Mouse (Mus musculus) large intestine, adult 2 months (tissue): ENCODE data around the gene Bcan. TPM values are rescaled to one million over a fixed set of nuclear protein-coding genes. Genes with fewer than 3 reads are reported as not detected.

ENCODE experiments used
- DNase-seq: peaks from one replicate; pipeline ENCODE4 v3.0.0-alpha.2; 2012; ENCODE audit warnings: low read depth, low spot score
- WGBS: fragments of 180-500 bp; shearing (Covaris S2); methylation state at CpG from one replicate; pipeline ENCODE4 v1.1.7; 2018; 5-methylcytosine and 5-hydroxymethylcytosine counted together
- polyA plus RNA-seq: library from polyadenylated mRNA; depleted of rRNA; stranded (reverse); fragments of >200 nt; gene quantifications from 2 replicates; pipeline ENCODE4 v1.2.3, GENCODE M21; 2012

Bcan gene
- polyA plus RNA-seq, 1 experiment = 0.20 TPM

DNA sequence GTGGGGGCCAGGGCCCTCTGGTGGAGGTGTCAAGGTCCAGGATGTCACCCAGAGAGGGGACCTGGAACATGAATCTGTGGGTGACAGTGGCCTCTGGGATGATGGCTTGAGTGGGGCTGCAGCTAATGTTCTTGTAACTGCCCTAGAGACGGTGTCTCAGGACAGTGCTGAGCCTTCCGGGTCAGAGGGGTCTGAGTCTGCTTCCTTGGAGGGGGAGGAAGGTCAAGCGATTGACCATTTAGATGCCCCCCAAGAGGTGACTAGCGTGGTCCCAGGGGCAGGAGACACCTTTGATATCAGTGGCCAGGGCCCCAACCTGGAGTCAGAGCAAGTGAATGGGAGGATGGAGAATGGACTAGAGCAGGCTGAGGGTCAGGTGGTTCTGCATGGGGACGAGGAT lies 20.5 kb downstream of the Bcan start:
- no peak for DNase-seq
- WGBS = 91% methylated on average over 5 of the region's 5 CpGs

DNA sequence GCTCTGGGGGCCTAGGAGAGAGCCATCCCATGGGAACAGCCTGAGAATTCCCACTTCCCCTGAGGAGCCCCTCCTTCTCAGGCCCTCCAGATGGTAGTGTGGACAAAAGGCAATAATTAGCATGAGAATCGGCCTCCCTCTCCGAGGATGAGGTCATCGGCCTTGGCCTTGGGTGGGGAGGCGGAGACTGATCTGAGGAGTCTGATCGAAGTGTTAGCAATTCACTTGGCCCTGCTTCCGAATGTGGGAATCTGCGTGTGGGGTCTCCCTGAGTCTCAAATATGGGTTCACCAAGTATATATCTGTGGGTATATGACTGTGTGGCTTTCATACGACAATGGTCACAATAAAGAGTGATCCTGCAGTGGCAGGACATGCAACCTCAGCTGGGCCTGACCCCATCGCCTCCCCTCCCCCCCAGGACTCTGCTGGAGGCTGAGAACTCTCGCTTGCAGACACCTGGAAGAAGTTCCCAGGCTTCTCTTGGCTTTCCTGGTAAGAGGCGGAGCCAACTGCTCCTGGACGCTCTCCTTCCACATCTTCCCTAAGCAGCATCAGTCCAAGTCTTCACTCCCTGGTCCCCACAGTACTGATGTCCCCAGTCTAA lies 25.5 kb downstream of the Bcan start:
- WGBS = 40% methylated on average over 12 of the region's 12 CpGs

DNA sequence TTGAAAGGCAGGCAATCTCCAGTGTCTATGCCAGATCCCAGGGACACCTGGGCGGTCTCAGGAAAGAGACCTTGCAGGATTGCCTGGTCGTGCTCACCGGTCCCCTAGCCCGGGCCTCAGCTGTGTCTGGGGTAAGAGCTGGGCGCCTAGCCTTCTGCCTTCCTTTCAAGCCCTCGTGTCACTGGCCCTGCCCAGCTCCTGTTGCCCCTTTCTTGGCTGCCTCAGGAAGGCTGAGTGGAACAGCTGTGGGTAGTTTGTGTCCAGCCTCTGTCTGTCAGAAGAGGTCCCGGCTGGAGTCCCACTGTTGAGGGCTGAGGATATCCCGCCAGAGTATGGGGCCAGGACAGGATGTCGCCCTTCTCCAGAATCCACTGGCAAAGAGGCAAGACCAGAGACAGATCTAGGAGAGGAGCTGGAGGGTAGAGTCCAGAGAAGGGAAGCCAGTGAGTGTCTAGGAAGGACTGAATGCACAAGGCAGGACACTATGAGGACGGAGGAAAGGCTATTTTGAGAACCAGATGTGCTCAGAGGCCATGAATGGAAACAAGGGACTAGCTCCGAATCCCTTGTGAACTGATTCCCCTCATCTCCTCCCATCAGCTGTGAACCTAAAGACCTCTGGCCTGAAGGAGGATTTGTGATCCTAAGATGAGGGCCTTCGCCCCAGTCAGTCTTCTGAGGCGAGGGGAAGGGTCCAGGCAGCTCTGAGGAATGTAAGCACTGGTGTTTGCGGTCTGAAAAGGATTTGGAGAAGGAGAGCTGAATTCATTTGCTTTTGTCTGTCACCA lies 26.2 kb downstream of the Bcan start:
- WGBS = 70% methylated on average over 14 of the region's 14 CpGs
- no peak for DNase-seq

More for the DNA sequence above, 25.5 kb downstream of the Bcan start:
- DNase-seq = no peak

DNA sequence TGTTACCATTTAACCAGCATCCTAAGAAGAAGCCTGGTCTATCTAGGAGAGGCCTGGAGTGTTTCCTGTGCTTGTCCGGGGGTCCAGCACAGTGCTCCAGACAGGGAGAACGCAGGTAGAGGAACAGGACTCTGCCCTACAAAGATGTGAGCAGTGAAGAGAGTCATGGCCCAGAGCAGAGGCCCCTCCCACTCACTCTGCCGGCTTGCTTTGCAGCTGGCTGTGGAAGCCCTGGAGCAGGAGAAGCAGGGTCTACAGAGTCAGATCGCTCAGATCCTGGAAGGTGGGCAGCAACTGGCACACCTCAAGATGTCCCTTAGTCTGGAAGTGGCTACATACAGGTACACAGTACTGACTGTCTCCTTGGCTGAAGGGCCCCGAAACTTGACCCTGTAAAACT lies 27.3 kb downstream of the Bcan start:
- 42% methylated on average over 5 of the region's 5 CpGs for WGBS
- no peak for DNase-seq

DNA sequence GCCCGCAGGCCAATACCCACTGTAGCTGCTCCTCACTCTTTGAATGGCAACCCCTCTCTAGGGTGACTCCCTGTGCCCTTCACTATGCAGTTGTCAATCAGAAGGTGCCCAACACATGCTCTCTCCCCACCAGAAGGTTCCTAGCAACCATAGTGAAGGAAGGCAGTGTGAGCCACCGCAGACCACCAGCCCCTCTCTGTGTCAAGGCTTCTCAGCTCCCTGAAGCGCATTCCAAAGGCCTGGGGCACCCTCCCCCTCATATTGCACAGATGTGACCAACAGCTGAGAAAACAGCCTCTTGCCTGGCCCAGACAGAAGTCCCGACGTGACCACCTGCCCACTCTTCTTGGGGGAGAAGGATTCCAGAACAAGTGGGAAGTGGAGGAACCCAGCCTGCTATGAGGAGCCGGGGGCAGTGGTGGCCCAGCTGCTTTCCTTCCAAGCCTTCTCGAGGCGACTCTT lies 27.8 kb downstream of the Bcan start:
- DNase-seq = no peak
- WGBS = 52% methylated on average over 8 of the region's 8 CpGs

DNA sequence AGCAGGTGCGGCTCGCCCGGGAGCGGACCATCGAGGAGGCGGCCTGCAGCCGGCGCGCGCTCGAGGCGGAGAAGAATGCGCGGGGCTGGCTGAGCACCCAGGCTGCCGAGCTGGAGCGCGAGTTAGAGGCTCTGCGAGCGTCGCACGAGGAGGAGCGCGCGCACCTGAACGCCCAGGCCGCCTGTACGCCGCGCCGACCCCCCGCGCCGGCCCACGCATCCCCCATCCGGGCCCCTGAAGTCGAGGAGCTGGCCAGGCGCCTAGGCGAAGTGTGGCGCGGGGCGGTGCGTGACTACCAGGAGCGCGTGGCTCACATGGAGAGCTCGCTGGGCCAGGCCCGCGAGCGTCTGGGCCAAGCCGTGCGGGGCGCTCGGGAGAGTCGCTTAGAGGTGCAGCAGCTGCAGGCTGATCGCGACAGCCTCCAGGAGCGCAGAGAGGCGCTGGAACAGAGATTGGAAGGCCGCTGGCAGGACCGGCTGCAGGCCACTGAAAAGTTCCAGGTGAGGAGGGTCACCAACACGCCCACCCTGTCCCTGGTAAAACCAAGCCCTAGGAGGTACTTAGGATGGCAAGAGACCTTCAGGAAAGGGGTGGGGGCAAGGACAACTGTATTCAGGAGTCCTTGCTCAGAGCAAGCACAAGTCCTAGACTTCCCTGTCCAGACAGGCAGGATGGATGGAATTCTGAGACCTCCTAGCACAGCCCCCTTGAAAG lies 28.4 kb downstream of the Bcan start:
- DNase-seq = no peak
- WGBS = 2% methylated on average over 60 of the region's 60 CpGs

DNA sequence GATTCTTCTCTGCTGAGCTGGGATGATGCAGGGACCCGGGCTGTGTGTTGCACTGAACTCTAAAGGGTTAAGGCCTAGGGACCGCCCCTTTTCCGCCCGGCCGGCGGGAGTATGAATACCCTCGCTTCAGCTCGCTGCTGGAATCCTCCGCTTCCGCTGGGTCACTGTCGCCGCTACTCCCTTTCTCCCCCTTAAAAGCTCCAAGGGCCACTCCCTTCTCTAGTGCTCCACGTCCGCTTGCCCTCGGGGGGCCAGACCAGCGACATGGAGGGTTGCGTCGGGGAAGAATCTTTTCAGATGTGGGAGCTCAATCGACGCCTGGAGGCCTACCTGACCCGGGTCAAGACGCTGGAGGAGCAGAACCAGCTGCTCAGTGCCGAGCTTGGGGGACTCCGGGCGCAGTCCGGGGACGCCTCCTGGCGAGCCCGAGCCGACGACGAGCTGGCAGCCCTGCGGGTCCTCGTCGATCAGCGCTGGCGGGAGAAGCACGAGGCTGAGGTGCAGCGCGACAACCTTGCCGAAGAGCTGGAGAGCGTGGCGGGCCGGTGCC lies 29.0 kb downstream of the Bcan start, which contains the start of gene Nes:
TSS of gene Nes (plus strand) at position 140 of the 550 bp plus-strand sequence.
- no peak for DNase-seq
- under 1% methylated on average over 44 of the region's 44 CpGs for WGBS

DNA sequence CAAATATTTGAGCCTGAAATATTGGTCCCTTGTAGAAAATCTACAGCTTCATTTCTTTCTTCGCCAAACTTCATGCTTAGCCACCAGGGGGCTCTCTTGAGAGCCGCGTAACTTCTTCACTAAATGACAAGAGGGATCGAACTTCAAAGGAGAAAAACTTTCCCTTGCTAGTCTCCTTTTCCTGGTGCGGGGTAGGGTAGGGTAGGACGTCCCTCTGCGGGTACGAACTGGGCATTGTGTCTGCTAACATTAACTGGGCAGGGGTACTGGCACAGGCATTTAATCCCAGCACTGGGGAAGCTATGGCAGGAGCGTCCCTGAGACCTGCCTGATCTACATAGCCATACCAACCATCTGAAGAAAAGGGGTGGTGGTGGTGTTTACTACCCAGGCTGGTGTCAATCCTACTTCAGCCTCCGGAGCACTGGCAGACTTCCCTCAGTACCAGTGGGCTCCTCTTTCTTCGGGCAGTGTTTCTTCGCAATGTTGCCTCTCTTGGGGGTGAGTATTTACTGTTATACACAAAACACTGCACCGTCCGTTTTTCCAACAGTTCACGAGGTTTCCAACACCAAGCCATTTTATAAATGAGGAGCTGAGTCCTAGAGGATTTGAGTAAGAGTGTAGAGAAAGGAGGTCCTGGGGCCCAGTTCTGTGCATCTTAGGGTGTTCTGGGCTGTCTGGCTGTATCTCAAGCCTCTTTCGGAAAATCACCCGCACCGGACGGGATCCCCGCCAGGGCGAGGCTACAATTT lies 29.7 kb downstream of the Bcan start:
- DNase-seq = no peak
- WGBS = 3% methylated on average over 21 of the region's 21 CpGs

DNA sequence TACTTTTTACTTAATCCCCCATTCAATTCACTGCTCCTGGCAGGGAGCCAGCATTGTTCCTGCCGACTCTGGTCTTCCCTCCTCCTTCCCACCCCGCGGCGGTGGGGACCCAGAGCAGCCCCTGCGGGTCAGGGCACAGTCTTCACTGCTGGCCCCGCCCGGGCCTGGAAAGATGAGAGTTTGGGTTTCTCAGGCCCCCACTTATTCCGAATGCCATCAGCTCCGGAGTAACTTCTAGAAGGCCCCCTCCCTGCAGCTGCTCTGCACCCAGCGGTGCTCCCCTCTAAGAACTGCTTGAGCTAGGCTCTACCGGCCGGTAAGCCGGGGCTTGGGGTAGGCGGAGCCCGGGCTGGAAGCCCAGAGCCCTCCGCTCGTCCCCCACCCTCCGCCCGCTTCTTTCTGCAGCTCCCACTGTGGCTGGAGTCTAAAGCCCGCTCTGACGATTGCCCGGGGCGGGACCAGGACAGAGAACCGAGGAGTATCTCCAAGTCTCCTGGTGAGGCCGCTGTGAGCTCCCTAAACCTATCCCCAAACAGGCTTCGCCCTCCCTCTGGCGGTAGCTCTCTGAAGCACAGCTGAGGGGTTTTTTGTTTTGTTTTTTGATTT lies 39.3 kb downstream of the Bcan start:
- under 1% methylated on average over 27 of the region's 27 CpGs for WGBS
- peak; percentile 59 for DNase-seq

DNA sequence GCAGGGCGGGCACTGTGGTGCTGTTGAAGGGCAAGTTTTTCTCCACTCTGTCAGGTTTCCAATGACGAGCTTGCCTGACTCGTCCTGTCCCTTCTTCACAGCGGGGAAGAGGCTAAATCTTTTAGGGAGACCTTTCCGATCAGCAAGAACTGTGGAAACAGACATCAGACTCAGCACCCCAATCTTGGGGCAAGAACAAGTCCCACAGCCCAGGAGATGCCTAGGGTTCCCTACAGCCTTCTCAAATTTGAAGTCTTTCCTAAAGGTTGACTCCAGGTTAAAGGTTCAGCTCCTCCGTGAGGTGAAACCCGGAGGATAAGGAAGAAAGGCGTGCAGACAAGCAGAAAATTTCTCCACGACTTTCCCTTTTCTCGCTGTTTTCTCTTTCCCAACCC lies 39.8 kb downstream of the Bcan start:
- 26% methylated on average over 10 of the region's 10 CpGs for WGBS
- DNase-seq = no peak

DNA sequence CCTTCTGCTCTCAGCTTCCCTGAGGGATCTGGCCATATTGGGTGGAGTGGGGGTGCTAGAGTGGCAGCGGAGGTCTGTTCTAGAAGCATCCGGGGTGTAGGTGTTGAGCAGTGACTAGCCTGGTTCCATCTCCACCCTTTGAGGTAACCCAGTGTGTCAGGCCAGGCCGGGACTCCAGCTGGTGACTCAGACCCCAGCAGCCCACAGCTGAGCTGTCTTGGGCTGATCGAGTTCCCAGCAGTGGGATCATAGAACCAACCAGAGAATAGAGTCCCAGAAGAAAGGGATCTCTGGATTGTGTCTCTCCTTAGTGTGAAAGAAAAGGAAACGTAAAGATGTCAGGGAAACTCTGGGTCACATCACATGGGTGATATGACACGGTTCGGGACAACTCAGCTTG lies 40.7 kb downstream of the Bcan start:
- WGBS = 81% methylated on average over 7 of the region's 7 CpGs
- DNase-seq = no peak

DNA sequence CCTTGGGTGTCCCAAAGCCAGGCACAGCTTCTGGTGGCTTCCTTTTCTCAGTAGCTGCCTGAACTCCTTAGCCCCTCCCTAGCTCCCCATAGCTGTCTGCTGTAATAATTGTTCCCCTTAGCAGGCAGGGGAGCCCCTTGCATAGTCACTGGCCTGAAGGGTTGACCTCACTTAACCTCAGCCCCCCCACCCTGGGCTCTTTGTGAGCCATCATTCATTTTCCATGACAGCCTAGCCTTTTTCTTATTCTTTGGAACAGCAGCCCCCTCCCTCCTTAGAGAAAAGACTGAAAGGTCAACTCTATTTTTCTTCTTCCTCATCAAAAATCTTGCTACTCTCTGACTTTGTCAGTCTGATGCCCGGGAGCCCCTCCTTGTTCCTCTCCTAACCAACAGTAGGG lies 41.1 kb downstream of the Bcan start:
- no peak for DNase-seq
- WGBS = 72% methylated on average over 1 of the region's 1 CpGs

DNA sequence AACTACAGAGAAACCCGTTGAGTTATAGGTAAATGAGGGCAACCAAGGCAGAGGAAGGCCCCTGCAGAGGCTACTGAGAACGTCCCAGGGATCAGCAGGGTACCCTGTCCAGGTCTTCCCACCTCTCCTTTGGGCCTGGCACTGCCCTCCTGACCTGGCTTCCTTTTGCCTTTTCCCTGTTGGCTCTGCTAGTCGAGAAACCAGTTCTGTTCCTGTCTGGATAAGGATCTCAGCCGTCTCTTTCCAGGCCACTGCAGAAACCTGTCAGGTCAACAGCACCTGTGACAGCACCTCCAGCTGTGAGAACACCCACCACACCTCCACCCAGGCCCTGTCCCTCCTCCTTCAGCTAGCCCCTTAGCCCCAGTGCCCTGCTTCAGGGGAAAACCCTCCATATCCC lies 41.6 kb downstream of the Bcan start:
- no peak for DNase-seq
- WGBS = 55% methylated on average over 4 of the region's 4 CpGs

DNA sequence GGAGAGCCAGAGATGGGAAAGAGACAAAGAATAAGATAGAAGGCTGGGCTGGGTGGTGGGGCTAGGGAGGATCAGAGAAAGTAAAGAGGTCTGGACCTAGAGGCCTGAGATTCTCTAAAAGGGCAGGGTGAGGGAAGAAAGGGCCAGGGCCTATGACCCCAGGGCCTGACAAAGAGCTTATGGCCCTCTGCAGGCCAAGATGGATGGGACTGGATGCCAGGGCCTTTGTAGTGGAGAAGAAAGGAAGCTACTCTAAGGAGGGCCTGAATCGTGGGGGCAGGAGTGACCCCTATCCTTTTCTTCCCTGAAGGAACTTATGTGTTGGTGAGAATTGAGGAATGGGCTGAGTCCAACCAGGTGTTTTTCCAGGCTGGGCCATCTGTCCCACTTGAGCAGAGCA lies 42.0 kb downstream of the Bcan start:
- 45% methylated on average over 1 of the region's 1 CpGs for WGBS
- no peak for DNase-seq

DNA sequence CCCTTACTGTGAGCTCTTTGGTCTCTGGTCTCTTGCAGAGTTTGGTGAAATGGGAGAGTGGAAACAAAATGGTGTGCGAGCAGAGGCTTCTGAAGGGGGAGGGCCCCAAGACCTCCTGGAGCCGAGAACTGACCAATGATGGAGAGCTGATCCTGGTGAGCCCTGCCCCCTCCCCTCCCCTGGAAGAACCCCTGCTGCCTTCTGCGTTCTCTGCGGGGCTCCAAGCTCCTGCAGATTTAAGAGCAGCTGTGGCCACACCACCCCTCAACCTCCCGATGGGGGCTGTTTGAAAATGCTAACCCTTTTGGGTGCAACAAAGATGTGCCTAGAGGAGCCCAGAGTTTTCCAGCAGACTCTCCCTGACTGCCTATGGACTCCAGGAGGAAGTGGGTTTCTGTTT lies 47.6 kb downstream of the Bcan start:
- WGBS = 19% methylated on average over 5 of the region's 5 CpGs
- no peak for DNase-seq

DNA sequence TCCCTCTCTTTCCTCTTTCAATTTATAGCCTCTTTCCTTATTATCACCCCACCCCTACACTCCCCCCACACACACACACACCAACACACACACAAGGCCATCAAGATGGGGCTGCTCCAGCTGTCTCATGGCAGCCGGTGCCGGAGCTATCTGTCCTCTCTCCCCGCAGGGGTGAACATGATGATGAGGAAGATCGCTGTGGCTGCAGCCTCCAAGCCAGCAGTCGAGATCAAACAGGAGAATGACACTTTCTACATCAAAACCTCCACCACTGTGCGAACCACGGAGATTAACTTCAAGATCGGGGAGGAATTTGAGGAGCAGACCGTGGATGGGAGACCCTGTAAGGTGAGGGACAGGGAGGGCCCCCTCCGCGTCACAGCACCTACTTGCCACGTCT lies 48.1 kb downstream of the Bcan start:
- WGBS = 40% methylated on average over 12 of the region's 12 CpGs
- no peak for DNase-seq

DNA sequence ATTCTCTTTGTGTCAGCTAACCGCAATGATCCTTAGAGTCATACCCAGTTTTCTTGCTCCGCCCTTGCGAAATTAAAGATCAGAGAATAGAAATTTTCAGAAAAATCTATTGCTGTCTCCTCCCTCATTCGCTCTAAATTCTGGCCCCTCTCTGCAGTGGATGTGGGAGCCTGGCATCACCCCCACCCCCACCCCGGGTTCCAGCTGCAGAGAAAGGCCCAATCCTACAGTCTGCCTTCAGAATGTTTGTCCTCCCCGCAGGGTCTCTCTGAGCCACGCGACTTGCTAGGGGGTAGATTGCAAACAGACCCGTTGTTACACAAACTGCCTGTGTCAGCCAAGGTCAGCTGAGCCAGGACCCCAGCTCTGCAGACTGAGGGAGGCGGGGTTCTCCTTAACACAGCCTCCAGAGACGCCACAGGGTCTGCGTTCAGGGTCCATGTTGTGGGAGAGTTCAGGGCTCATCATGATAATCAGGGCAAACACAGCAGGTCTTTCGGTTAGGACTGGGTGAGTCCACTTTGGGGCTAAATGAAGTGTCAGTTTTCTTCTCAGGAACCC lies 50.0 kb downstream of the Bcan start:
- no peak for DNase-seq
- 39% methylated on average over 13 of the region's 13 CpGs for WGBS

DNA sequence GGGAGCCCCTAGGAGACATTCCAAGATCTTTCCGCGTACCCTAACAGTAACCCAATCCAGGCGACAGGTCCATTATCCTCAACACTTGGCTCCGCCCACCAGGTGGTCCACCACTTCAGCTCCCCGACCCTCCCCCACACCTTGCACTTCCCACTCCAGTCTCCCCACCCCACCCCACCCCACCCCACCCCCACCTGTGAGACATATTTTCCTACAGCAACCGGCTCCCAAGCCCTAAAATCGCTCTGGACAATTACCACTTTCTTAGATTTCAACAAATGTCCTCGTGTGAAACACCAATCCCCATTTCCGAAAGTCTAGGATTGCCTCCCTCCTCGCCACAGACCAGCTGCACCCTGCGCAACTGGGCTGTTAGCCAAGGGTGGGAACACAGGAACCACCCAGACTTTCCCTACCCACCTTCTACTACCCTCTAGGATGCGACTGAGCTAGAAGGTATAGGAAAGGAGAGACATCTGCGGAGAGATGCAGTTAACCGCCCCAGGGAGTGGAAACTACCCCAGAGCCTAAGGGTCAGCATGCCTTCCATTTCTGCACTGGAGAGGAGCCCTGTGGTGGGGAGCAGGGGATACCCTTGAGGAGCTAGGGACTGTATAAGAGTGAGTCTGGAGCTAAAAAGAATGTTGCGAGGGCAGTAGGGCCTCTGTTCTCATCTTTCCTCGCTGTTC lies 50.6 kb downstream of the Bcan start:
- DNase-seq = no peak
- 31% methylated on average over 16 of the region's 16 CpGs for WGBS
